Mouse (Mus musculus) hindbrain, embryonic 14.5 days (tissue): ENCODE data around the gene Ddx21. TPM values are rescaled to one million over a fixed set of nuclear protein-coding genes. Genes with fewer than 3 reads are reported as not detected.

Experiments
- ATAC-seq: fragments of 200-750 bp; cut with Nextera tagmentation; 2 replicates; pipeline ENCODE4 v1.8.0; 2017; ENCODE audit warnings: moderate number of reproducible peaks, mild to moderate bottlenecking, moderate TSS enrichment, moderate library complexity; ENCODE audit not compliant: low FRiP score
- DNase-seq: peaks from one replicate; pipeline ENCODE4 v3.0.0-alpha.2; 2015; ENCODE audit warnings: low spot score
- H3K27ac ChIP-seq: fragments of 300-500 bp; sonication (generic); 2 replicates; pipeline ENCODE4 v1.5.1; 2014; ENCODE audit warnings: mild to moderate bottlenecking, moderate library complexity
- H3K27me3 ChIP-seq: fragments of 300-500 bp; sonication (generic); 2 replicates; pipeline ENCODE4 v1.6.1; 2014; ENCODE audit warnings: mild to moderate bottlenecking, low read length, mixed read lengths; ENCODE audit not compliant: control insufficient read depth, insufficient read depth
- H3K36me3 ChIP-seq: fragments of 300-500 bp; sonication (generic); replicated peaks from 2 replicates; pipeline ENCODE4 v1.6.1; 2014; ENCODE audit not compliant: control insufficient read depth, insufficient read depth
- H3K4me1 ChIP-seq: fragments of 300-500 bp; sonication (generic); replicated peaks from 2 replicates; pipeline ENCODE4 v1.6.1; 2014; ENCODE audit warnings: antibody characterized with exemption, low read length, mixed read lengths; ENCODE audit not compliant: control insufficient read depth, insufficient read depth
- H3K4me2 ChIP-seq: fragments of 300-500 bp; sonication (generic); replicated peaks from 2 replicates; pipeline ENCODE4 v1.6.1; 2014; ENCODE audit warnings: mild to moderate bottlenecking, moderate library complexity
- H3K4me3 ChIP-seq: fragments of 300-500 bp; sonication (generic); replicated peaks from 2 replicates; pipeline ENCODE4 v1.5.1; 2014; ENCODE audit warnings: mild to moderate bottlenecking, low read length
- H3K9ac ChIP-seq: fragments of 300-500 bp; sonication (generic); 2 replicates; pipeline ENCODE4 v1.6.1; 2014
- H3K9me3 ChIP-seq: fragments of 300-500 bp; sonication (generic); 2 replicates; pipeline ENCODE4 v1.6.1; 2016; ENCODE audit warnings: low read length; ENCODE audit not compliant: control insufficient read depth
- WGBS: fragments of 180-500 bp; shearing (Covaris S2); extraction: QIAGEN DNeasy Blood & Tissue Kit; methylation state at CpG from one replicate; pipeline ENCODE4 v1.1.7; 2014; 5-methylcytosine and 5-hydroxymethylcytosine counted together
- polyA plus RNA-seq: library from polyadenylated mRNA; unstranded; fragments of >200 nt; fragmentation: Nextera tagmentation; extraction: Ambion mirVana; gene quantifications from 2 replicates; pipeline ENCODE4 v1.2.1, GENCODE M21; 2014

Gene Ddx21
- polyA plus RNA-seq, 1 experiment from 2014 or later, result 15.9 TPM

GRCm38 (mm10) chr10:62532832-62533231 lies 69.2 kb downstream of the Ddx21 start:
- Histone ChIP-seq H3K4me2 (no peak overlapping the region), H3K36me3 (no peaks in the 10 kb centered on the region), H3K4me3 (no peak overlapping the region), H3K4me1 (no peaks in the 10 kb centered on the region), H3K9ac (no peak overlapping the region), H3K9me3 (no peaks in the 10 kb centered on the region), H3K27ac (no peak overlapping the region), H3K27me3 (no peaks in the 10 kb centered on the region)
- no peak for DNase-seq
- WGBS, result 52% methylated on average over 2 of the region's 2 CpGs
- no peak for ATAC-seq

Other genes with a start within 250 kb of the Ddx21 start
- 89.9 and 105 TPM in 2 replicates for gene Hk1, start 222.4 kb downstream of the Ddx21 start, polyA plus RNA-seq
- gene Hkdc1, start 179.8 kb downstream of the Ddx21 start, polyA plus RNA-seq, result 0.34 and 0.59 TPM in 2 replicates
- gene 4930507D05Rik, start 152.8 kb downstream of the Ddx21 start, polyA plus RNA-seq, result 1.3 and 1.8 TPM in 2 replicates
- 18.8 and 20.5 TPM in 2 replicates for gene Supv3l1, start 152.5 kb downstream of the Ddx21 start, polyA plus RNA-seq
- 60.3 and 65.7 TPM in 2 replicates for gene Vps26a, start 115.5 kb downstream of the Ddx21 start, polyA plus RNA-seq
- gene Srgn, start 74.8 kb downstream of the Ddx21 start, polyA plus RNA-seq, result 11.5 and 13.8 TPM in 2 replicates
- gene Kif1bp, start 23.8 kb downstream of the Ddx21 start, polyA plus RNA-seq, result 90.4 and 96.8 TPM in 2 replicates
- gene Ddx50, start 48.9 kb upstream of the Ddx21 start, polyA plus RNA-seq, result 87.5 and 90.1 TPM in 2 replicates
- 4.3 and 5.2 TPM in 2 replicates for gene Stox1, start 123.8 kb upstream of the Ddx21 start, polyA plus RNA-seq
- 93.0 and 96.0 TPM in 2 replicates for gene Ccar1, start 190.0 kb upstream of the Ddx21 start, polyA plus RNA-seq